Mouse (Mus musculus): Measurements from ENCODE around the gene Hist1h4j. TPM values are rescaled to one million over a fixed set of nuclear protein-coding genes. Genes with fewer than 3 reads are reported as not detected.
"Not testable (repeated sequence)": the region's sequence is repeated elsewhere in the genome, so short reads cannot be mapped to it uniquely, and the experiment has no call there.

Gene Hist1h4j
- polyA plus RNA-seq, 1 experiment, result 0.97 TPM

DNA sequence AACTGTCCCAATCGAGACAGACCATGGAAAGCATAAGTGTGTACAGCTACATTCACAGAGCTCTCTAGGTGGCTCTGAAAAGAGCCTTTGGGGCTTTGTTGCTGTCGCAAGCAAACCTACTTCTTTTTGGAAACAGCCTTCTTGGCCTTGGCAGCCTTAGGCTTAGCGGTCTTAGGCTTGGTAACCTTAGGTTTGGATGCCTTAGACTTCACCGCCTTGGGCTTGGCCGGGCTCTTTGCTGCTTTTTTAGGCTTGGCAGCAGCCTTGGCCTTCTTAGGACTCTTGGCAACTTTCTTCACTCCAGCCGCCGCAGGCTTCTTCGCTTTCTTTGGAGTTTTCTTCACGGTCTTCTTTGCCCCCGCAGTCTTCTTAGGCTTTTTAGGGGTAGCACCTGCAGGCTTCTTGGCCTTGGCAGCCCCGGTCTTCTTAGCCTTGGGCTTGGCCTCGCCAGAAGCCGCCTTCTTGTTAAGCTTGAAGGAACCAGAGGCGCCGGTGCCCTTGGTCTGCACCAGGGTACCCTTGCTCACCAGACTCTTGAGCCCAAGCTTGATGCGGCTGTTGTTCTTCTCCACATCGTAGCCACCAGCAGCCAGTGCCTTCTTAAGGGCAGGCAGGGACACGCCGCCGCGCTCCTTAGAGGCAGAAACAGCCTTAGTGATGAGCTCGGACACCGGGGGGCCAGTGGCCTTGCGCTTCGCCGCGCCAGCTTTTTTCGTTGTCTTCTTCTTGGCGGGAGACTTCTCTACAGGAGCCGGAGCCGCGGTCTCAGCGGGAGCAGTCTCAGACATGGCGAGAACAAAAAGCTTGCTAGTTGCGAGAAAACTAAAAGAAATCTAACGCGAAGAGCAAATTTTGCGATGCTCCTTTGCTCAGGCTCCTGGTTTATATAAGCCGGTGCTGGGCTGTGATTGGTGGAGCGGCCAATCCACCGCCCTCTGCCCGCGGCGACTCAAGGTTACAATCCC lies 45.2 kb downstream of the Hist1h4j start, which contains the start of gene Hist1h1b:
Hist1h1b (minus strand) TSS at position 859 of the 965 bp plus-strand sequence.
- DNase-seq (ENCODE audit: low read depth), result no peak

GRCm38 (mm10) chr13:21781021-21781555 lies 46.2 kb downstream of the Hist1h4j start:
- no peak for DNase-seq (ENCODE audit: low read depth)

GRCm38 (mm10) chr13:21781639-21782038 lies 46.8 kb downstream of the Hist1h4j start:
- no peak for DNase-seq (ENCODE audit: low read depth)

DNA sequence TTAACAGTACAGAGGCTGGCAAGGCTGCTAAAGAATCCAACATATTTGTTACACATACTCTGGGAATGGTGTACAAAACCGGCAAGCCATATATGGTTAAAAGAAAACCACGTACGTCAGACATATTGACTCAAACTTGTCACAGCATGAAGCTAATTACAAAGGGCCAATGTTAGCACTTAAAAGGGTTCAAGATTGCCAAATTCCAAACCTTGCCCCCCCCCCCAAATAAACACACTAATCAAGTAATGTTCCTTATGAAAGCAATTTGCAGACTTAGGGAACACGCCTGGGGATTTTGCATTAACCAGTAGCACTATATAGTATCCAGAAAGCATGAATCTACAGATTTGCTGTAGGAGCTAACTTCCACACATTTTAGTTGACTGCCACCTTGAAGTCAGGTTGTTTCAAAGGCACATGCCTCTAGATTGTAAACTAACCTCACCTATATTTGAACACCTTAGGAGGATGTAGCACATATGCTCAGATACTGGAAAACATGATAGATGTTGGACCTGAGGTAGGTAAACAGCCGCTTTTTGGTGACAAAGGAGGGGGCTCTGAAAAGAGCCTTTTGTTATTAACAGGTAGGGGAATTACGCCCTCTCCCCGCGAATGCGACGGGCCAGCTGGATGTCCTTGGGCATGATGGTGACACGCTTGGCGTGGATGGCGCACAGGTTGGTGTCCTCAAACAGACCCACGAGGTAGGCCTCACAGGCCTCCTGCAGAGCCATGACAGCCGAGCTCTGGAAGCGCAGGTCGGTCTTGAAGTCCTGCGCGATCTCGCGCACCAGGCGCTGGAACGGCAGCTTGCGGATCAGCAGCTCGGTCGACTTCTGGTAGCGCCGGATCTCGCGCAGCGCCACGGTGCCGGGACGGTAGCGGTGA lies 47.7 kb downstream of the Hist1h4j start:
- not testable (repeated sequence) for DNase-seq (ENCODE audit: low read depth)

DNA sequence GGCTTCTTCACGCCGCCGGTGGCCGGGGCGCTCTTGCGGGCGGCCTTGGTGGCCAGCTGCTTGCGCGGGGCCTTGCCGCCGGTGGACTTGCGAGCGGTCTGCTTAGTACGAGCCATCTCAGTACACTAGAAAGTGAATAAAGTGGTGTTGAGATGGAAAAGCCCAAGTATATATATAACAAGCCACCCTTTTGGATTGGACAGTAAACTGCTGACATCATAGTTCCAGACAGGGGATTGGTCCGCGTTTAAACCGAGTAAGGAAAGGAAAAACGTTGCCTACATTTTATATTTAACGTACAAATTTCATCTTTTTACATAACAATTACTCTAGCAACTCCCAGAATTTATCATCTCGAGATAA lies 48.4 kb downstream of the Hist1h4j start, which contains the start of gene Hist1h3i:
Hist1h3i (minus strand) TSS at position 116 of the 363 bp plus-strand sequence.
- DNase-seq (ENCODE audit: low read depth), result no peak

- no peak for DNase-seq (ENCODE audit: low read depth)
Measured at GRCm38 (mm10) chr13:21783734-21784161, 48.9 kb downstream of the Hist1h4j start.

DNA sequence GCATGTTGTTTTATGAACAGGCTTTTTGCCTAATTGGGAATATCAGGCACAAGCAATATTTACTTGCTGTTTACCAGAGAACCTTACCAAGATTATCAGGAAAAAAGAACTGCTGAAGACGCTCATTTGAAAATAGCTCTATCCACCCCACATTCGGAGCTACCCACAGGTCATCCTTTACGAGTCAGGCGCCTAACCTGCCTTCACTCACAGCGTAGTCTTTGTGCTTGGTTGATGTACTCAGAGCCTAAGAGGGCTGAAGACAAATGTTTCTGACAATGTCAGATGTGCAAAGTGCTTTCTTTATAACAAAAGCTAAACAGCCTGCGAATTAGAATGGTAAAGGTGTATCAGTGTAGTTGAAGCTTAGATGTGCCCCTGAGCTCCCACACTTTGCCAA lies 49.4 kb downstream of the Hist1h4j start:
- no peak for DNase-seq (ENCODE audit: low read depth)

Other genes starting within 250 kb of the Hist1h4j start
- gene AK157302, start 239.8 kb upstream of the Hist1h4j start, polyA plus RNA-seq (2012; rRNA removed), result 0.27 and 0.50 TPM in 2 replicates
- gene Gm11273, start 233.6 kb upstream of the Hist1h4j start, polyA plus RNA-seq (2012; rRNA removed), result 12.7 and 15.5 TPM in 2 replicates
- 6.2 and 6.3 TPM in 2 replicates for gene Zkscan8, start 203.9 kb upstream of the Hist1h4j start, polyA plus RNA-seq (2012; rRNA removed)
- not detected in 2 replicates for gene Olfr1366, start 192.3 kb upstream of the Hist1h4j start, polyA plus RNA-seq (2012; rRNA removed)
- gene Olfr1535, start 175.2 kb upstream of the Hist1h4j start, polyA plus RNA-seq (2012; rRNA removed), result not detected in 2 replicates
- gene Olfr1364, start 153.3 kb upstream of the Hist1h4j start, polyA plus RNA-seq (2012; rRNA removed), result not detected in 2 replicates
- gene Olfr1362, start 121.0 kb upstream of the Hist1h4j start, polyA plus RNA-seq (2012; rRNA removed), result not detected in 2 replicates
- not detected in 2 replicates for gene Olfr11, start 92.5 kb upstream of the Hist1h4j start, polyA plus RNA-seq (2012; rRNA removed)
- gene Olfr1361, start 71.7 kb upstream of the Hist1h4j start, polyA plus RNA-seq (2012; rRNA removed), result not detected in 2 replicates
- gene Olfr1360, start 57.7 kb upstream of the Hist1h4j start, polyA plus RNA-seq (2012; rRNA removed), result not detected in 2 replicates
- gene Olfr1359, start 37.0 kb upstream of the Hist1h4j start, polyA plus RNA-seq (2012; rRNA removed), result not detected in 2 replicates
- gene Hist1h2bl, start 18.9 kb upstream of the Hist1h4j start, polyA plus RNA-seq (2012; rRNA removed), result 1.8 TPM in 1 of 2 replicates, not detected in the other
- 3.0 and 4.3 TPM in 2 replicates for gene Hist1h2ai, start 18.6 kb upstream of the Hist1h4j start, polyA plus RNA-seq (2012; rRNA removed)
- 4.0 and 12.7 TPM in 2 replicates for gene Hist1h3h, start 17.4 kb upstream of the Hist1h4j start, polyA plus RNA-seq (2012; rRNA removed)
- 0.65 TPM in 1 of 2 replicates, not detected in the other for gene Hist1h2bm, start 13.0 kb upstream of the Hist1h4j start, polyA plus RNA-seq (2012; rRNA removed)
- 3.7 and 10.4 TPM in 2 replicates for gene Hist1h4k, start 15.4 kb downstream of the Hist1h4j start, polyA plus RNA-seq (2012; rRNA removed)
- gene Hist1h2ak, start 18.8 kb downstream of the Hist1h4j start, polyA plus RNA-seq (2012; rRNA removed), result 1.1 and 1.3 TPM in 2 replicates
- gene Hist1h2bn, start 19.1 kb downstream of the Hist1h4j start, polyA plus RNA-seq (2012; rRNA removed), result 0.98 and 1.1 TPM in 2 replicates
- 0.43 TPM in 2 replicates for gene Hist1h1b, start 45.6 kb downstream of the Hist1h4j start, polyA plus RNA-seq (2012; rRNA removed)
- gene Hist1h3i, start 48.3 kb downstream of the Hist1h4j start, polyA plus RNA-seq (2012; rRNA removed), result 5.2 and 5.7 TPM in 2 replicates
- gene Hist1h2an, start 52.2 kb downstream of the Hist1h4j start, polyA plus RNA-seq (2012; rRNA removed), result 1.4 and 2.6 TPM in 2 replicates
- 1.3 and 4.4 TPM in 2 replicates for gene Hist1h2bp, start 52.4 kb downstream of the Hist1h4j start, polyA plus RNA-seq (2012; rRNA removed)
- 6.5 and 38.5 TPM in 2 replicates for gene Hist1h2bq, start 75.1 kb downstream of the Hist1h4j start, polyA plus RNA-seq (2012; rRNA removed)
- not detected in 2 replicates for gene Hist1h2ao, start 75.4 kb downstream of the Hist1h4j start, polyA plus RNA-seq (2012; rRNA removed)
- gene Hist1h4m, start 76.7 kb downstream of the Hist1h4j start, polyA plus RNA-seq (2012; rRNA removed), result not detected in 2 replicates
- 14.4 and 25.0 TPM in 2 replicates for gene Hist1h4n, start 97.1 kb downstream of the Hist1h4j start, polyA plus RNA-seq (2012; rRNA removed)
- 16.8 and 17.6 TPM in 2 replicates for gene Hist1h2ap, start 98.4 kb downstream of the Hist1h4j start, polyA plus RNA-seq (2012; rRNA removed)
- gene Hist1h2br, start 98.7 kb downstream of the Hist1h4j start, polyA plus RNA-seq (2012; rRNA removed), result 4.6 and 35.6 TPM in 2 replicates
- gene Zfp184, start 210.0 kb downstream of the Hist1h4j start, polyA plus RNA-seq (2012; rRNA removed), result 0.81 and 1.4 TPM in 2 replicates
- 0.11 and 0.46 TPM in 2 replicates for gene Pom121l2, start 246.1 kb downstream of the Hist1h4j start, polyA plus RNA-seq (2012; rRNA removed)

Measured in gonadal fat pad, adult 2 months (tissue).